Mouse (Mus musculus): ENCODE measurements around the gene Mapk8ip1. TPM values are rescaled to one million over a fixed set of nuclear protein-coding genes. Genes with fewer than 3 reads are reported as not detected.

Gene Mapk8ip1
- polyA plus RNA-seq (2017; shearing (Covaris generic)): 1.3 TPM

DNA sequence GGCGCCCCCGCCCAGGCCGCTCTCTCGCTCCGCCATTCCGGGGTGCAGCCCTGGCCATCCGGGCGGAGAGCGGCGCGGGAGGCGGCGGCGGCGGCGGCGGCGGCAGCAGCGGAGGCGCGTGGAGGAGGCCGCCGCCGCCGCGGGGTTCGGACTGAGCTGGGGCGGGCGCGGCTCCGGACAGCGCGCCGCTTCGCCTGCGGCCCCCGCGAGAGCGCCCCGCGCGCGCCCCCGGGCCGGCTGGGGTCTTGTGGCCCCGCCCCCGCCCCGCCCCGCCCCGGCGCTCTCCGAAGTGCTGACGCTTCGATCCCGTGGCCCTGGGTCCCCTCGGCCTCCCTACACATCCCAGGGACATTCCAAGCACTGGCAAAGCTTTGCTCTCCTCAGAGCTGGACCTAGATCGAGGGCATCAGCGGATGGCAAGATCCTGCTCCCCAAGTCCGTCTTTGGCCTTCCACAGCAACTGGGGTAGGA is at the start of gene Mapk8ip1:
Gene Mapk8ip1, minus strand, starts transcription at position 173 of the 471 bp plus-strand sequence.

DNA sequence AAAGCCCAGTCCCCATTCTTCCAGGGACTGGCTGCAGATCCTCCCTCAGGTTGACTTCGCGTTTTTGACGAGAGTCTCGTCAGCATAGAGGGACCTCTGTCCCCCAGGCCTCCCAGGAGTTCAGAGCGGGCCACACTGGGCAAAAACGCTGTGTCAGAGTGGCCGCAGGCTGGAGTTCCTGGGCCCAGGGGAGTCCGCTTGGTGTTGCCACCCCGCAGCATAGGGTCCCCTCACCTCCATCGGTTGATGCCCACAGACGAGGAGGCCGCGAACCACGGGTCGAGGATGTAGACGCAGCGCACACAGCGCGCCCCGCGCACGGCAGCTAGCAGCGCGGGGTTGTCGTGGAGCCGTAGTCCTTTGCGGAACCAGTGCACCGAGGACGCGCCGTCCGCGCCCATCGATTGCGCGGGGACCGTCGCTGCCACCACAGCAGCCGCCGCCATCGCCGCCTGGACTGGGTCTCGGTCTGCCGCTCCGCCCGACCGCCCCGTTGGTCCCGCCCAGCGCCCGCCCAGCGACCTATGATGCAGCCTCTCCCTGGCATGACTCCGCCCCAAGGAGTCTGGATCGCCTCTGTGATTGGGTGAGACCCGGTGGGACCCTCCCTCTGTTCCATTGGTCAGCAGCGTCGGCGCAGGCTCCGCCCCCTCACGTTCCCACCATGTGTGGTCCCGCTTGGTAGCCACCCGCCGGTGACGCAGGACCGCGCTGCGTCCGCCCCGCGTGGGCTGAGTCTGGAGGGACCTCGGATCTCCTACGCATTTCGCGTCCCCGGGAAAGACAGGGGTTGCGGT is 32.7 kb upstream of the Mapk8ip1 start, which contains the start of gene Cry2:
Gene Cry2, minus strand, starts transcription at position 466 of the 797 bp plus-strand sequence.

GRCm38 (mm10) chr2:92381901-92382588 is 19.0 kb downstream of the Mapk8ip1 start, which contains the start of gene 1700029I15Rik:
Gene 1700029I15Rik (plus strand): TSS chr2:92382538.

DNA sequence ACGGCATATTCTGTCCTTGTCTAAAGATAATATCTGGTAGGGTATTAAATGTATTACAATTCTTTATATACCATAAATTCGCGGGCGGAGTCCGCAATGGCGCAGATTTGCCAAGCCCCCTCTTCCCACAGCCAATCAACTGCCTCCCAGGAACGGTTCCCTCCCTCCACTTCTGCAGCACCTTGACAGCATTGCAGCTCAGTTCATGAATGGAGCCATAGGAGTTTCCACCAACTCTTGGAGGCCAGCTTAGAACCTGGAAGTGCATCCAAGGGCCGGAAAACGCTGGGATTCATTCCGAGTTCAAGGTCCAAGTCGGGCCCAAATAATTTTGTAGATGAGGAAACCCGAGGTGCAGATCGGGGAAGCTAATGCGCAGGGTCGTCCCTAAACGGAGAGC is 26.5 kb downstream of the Mapk8ip1 start, which contains the start of the genes Pex16 and Large2:
Gene Pex16, plus strand, starts transcription at position 163 of the 400 bp plus-strand sequence.
Gene Large2, minus strand, starts transcription at position 356 of the 400 bp plus-strand sequence.

Other genes starting within 250 kb of the Mapk8ip1 start
- 62.3 TPM for gene Pex16, start 26.6 kb downstream of the Mapk8ip1 start, polyA plus RNA-seq (2017; shearing (Covaris generic))
- 0.55 TPM for gene Large2, start 26.4 kb downstream of the Mapk8ip1 start, polyA plus RNA-seq (2017; shearing (Covaris generic))
- 12.1 TPM for gene 1700029I15Rik, start 18.7 kb downstream of the Mapk8ip1 start, polyA plus RNA-seq (2017; shearing (Covaris generic))
- 12.7 TPM for gene Cry2, start 32.8 kb upstream of the Mapk8ip1 start, polyA plus RNA-seq (2017; shearing (Covaris generic))
- 86.3 TPM for gene Slc35c1, start 59.3 kb upstream of the Mapk8ip1 start, polyA plus RNA-seq (2017; shearing (Covaris generic))
- gene Chst1, start 198.4 kb upstream of the Mapk8ip1 start, polyA plus RNA-seq (2017; shearing (Covaris generic)): not detected

All from activated CD4-positive, CD25-positive, alpha-beta regulatory T cell, adult 9 weeks (primary cell).